Mouse (Mus musculus): ENCODE results near the gene Dera. TPM values are rescaled to one million over a fixed set of nuclear protein-coding genes. Genes with fewer than 3 reads are reported as not detected.
A peak's percentile ranks its signal among the peaks of the same experiment; 100 is the strongest.
"Not testable (repeated sequence)": the region's sequence is repeated elsewhere in the genome, so short reads cannot be mapped to it uniquely, and the experiment has no call there.

Gene Dera
- polyA plus RNA-seq (2017; shearing (Covaris generic)): 100 to 1,000 TPM in 1 of 2 experiments, 10 to 100 TPM in 1; 94.1 to 113 TPM

DNA sequence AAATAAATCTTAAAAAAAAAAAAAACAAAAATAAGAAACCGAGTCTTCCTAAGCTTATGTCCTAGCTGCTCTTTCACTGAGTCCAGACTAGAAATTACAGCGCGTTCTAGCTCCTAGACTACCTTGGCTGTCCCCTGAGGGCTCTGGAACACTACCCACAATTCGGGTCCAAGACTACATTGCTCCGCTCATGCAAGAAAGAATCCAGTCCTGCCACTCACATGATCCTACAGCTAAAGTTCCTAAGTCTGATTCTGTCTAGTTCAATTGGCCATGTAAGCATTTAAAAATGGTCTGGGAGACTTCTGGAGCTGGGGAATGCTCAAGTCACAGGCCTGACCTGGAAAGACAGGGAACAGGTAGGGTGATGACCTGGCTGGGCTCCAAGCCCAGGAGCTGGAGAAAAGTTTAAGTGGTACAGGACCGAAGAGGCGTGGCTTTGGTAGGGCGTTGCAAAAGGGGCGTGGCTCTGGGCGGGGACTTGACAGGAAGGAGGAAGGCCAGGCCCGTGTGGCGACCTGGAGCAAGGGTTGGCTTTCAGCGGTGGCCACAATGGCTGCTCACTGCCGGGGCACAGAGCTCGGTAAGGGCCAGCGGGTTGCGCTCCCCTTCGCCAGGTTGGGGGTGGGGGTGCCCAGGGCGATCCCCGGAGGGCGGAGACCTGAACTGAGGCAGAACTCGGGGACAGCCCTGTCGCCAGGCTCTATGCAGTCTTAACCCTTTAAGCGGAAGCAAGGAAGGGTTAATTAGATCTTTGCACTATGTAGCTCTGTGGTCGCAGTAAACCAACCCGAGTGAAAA lies at the start of gene Dera:
Dera (plus strand) TSS at position 491 of the 801 bp plus-strand sequence.
- peak; percentile 91 for ATAC-seq

DNA sequence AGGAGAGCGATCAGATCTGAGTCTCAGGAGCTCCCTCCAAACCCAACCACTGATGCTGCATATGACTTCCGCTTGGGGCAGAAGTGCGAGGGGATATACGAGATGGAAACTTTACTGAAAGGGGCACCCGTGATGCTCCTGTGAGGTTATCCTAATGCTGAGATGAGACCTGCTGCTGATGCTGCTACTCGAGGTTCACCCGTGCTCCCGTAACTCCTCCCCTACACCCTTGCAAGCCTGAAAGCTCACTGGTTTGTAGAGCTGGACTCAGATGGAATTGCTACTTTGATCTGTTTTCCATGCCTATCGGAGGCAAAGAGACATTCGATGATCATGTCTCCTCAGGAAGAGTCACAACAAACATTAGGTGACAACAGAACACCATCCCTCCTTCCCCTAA lies 48.1 kb upstream of the Dera start:
- ATAC-seq: no peak

GRCm38 (mm10) chr6:137708726-137709405 lies 45.5 kb upstream of the Dera start:
- not testable (repeated sequence) for ATAC-seq

- ATAC-seq: no peak
These were observed 43.9 kb upstream of the Dera start for GRCm38 (mm10) chr6:137710179-137711037.

- ATAC-seq: no peak
These were observed 41.6 kb upstream of the Dera start for GRCm38 (mm10) chr6:137712654-137713309.

DNA sequence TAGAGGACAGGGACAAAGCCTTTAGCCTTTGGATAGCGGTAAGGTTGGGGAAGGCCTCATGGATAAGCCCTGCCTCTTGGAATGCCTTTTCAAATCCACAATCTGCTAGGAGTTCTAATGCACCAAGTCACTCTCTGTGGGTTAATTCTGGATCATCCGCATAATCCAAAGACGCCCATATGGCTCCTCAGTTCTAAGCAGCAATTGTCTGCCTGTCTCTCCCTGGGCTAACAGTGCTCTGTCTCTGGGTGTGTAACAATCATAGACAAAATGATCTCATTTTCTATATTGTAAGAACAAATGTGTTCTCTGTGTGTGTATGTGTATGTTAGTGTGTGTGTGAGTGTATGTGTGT lies 41.1 kb upstream of the Dera start:
- ATAC-seq: no peak

DNA sequence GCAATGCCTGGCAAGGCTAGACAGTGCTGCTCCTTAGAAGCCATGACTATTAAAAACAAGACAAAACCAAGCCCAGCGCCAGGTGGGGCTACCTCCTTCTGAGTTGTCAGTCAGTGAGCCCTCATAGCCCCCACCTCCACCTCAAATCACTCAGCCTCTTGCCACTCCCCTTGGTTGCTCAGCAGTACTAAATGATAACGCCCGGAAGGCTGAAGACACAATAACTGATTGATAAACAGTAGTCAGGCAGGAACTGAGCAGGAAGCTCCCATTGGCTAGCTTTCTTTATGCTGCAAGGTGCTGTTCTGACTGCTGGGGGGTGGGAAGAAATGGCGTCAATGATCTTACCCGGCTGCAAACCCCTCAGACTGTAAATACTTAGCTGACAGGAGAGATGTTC lies 37.5 kb upstream of the Dera start:
- no peak for ATAC-seq

DNA sequence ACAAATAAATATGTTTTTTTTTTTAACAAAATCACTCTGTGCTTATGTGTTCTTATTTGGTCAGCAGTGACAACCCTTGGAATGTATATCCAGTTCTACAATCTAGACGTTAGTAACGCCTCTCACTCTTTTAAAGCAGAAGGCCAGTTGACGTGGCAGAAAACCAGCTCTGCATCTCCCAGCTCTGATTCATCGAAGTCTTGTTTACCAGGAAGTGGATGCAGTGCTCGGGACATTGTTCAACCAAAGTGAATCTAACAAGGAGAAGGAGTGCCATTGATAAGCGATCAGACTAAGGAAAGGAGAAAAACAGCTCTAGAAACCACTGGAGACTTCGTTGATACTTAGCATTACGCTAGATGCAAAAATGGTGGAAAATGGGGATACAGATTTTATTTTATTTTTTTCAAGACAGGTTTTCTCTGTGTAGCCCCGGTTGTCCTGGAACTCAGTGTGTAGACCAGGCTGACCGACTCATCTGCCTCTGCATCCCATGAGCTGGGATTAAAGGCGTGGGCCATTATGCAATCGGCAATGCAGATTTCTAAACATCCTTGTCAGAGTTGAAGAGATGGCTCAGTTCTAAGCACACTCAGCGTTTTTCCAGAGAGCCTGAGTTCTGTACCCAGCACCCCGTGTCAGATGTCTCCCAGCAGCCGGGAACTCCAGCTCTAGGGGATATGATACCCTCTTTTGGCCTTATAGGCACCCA lies 32.0 kb upstream of the Dera start:
- ATAC-seq: no peak

GRCm38 (mm10) chr6:137723898-137724297 lies 30.4 kb upstream of the Dera start:
- peak; percentile 69 for ATAC-seq

DNA sequence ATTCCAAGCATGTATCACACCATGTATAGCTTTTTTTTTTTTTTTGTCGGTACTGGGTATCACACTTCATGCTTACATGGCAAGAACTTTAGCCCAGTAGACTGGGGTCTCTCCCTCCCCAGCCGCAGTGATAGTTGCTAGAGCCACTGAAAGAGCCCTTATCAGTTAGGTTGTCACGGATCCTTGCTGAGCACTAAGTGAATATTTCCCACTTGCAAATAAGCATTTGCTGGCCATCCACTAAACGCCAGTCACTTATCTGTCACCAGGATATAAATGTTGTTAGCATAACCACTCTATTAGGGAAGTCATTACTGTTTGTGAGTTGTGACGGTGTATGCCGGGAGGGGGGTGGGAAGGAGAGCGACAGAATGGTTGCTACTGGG lies 19.9 kb upstream of the Dera start:
- ATAC-seq: no peak

- peak; percentile 93 for ATAC-seq
These were observed 19.3 kb upstream of the Dera start, which contains the start of gene Strap for GRCm38 (mm10) chr6:137734846-137735609. Gene Strap, plus strand, starts transcription at chr6:137735078.

DNA sequence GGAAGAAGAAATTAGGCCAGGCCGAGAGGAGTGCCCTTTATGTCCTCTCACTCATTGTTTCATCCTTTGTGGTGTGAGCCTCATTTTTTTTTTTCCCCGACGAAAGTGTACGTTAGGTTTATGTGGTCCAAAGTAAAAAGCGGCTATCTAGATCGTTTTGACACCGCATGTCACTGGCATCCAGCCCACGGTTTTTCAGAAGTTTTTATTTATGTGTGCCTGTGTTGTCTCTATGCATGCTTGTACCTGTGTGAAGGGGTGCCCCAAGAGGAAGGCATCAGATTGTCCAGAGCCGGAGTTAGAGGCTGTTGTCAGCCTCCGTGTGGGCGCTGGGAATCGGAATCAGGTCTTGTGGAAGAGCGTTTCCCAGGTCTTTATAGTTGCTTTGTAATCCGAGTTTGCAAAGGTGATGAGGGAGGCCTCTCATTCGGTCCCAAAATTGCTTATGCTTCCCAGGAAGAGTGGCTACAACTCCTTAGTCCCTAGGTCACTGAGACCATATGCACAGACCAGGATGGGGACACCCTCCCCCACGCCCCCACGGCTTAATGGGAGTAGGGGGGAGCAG lies 18.6 kb upstream of the Dera start:
- peak; percentile 11 for ATAC-seq

GRCm38 (mm10) chr6:137740972-137741371 lies 13.4 kb upstream of the Dera start:
- no peak for ATAC-seq

DNA sequence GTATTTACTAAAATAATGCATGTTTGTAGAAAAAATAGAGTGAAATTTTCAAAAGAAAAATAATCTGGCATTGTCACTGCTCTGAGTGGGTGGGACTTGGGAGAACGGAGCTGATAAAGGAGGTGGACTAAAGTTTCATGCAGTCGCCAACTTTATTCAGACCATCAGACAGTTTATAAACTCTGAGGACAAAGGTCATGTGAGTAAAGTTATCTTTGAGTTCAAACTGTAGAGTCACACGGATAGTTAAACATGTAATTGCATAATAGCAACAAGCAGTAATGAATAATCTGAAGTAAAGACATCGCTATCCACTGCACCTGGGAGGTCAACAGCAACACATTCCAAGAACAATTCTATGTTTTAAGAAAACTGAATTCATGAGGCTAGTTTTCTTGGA lies 9.6 kb upstream of the Dera start:
- no peak for ATAC-seq

- peak; percentile 47 for ATAC-seq
These were observed 7.0 kb upstream of the Dera start for GRCm38 (mm10) chr6:137747174-137747928.

DNA sequence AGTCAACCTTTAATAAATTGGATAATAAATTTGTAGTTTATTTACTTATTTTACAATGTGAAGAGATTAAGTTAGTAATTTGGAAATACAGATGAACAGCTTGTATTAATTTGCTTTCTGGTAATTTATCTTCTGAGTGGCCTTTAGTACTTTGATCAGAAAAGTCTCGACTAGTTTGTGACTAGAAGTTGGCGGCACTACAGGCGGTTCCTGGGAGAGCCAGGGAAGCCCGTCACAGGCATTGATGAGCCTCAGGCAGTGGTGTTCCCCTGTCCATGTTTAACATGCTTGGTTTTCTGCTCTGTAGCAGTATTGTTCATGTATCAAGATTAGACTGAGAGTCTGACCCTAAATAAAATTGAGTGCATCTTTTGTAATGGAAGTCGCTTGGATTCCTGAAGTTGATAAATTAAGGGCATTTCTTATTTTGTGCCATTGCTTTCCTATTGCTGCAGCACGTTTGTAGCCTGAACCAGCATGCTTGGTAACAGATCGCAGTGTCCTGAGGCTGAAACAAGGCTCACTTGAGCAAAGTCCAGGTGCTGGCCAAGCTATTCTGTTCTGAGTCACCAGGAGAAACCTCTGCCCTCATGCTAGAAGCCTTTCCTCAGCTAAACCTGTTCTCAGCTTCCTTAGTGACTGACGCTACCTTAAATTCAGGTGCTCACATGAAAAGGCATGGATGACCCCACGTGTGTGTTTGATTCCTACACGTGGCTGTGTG lies 2.6 kb upstream of the Dera start:
- no peak for ATAC-seq

DNA sequence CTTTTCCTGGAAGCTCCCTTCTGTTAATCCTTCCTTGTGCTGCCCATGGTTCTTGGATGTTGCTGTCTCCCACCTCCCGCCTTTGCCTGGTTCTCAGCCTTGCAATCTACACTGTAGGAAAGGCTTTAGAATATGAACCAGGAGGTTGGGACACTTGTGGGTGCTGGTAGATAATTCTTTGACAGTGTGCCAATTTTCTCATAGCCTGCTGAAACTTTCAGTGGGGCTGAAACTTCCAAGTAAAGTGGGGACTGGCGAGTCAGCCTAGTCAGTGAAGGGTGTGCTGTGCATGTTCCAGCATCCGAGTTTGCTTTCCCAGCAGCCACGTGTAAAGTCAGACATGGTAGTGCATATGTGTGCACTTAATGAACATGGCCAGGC lies 2.1 kb upstream of the Dera start:
- no peak for ATAC-seq

GRCm38 (mm10) chr6:137754857-137755232 lies 499 bp downstream of the Dera start:
- ATAC-seq: no peak

DNA sequence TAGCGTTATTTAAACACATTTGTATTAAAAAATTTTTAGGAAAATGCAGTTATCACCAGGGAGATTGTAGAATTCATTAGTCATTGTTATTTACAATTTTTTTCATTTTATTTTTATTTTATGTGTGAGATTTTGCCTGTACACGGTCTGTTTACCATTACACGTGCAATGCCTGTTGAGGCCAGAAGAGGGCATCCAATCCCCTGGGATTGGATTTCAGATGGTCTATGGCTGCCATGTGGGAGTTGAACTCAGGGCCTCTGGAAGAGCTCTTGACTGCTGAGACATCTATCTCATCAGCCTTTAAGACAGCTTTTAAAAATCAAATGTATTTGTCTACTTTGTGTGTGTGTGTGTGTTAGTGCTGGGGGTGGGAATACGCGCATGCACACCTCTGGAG lies 2.0 kb downstream of the Dera start:
- ATAC-seq: no peak

Measured in activated CD4-positive, CD25-positive, alpha-beta regulatory T cell, adult 4 months (primary cell).